Mouse (Mus musculus) heart, postnatal 14 days (tissue): ENCODE data around the gene Dglucy. TPM values are rescaled to one million over a fixed set of nuclear protein-coding genes. Genes with fewer than 3 reads are reported as not detected.
"Not testable (repeated sequence)": the region's sequence is repeated elsewhere in the genome, so short reads cannot be mapped to it uniquely, and the experiment has no call there.

Experiments
- DNase-seq, 2 experiments: peaks; one replicate each; pipeline ENCODE4 v3.0.0; 2021 to 2022
- intact Hi-C: fragments of 180-260 bp; cut with DNase I; formaldehyde crosslinking; loops from one replicate; pipeline ENCODE4 v1.15.1; 2025
- total RNA-seq, 2 experiments: library from RNA; stranded (reverse); gene quantifications; 2 replicates each; pipeline ENCODE4 v1.2.3; 2021

Gene Dglucy
- total RNA-seq, 2 experiments from 2014 or later: 32.7 to 44.1 TPM

GRCm38 (mm10) chr12:100776991-100777390, 1.9 kb upstream of the Dglucy start:
- intact Hi-C loops: loop anchor here (5.0 kb wide), 1 partner anchor 55 kb away; no protein-coding TSS in a partner anchor
- no peak for DNase-seq

- intact Hi-C loops: loop anchor here (5.0 kb wide), 1 partner anchor 56 kb away; no protein-coding TSS in a partner anchor
- peak in 1 of 2 experiments; percentile 23 for DNase-seq
These were observed 452 bp upstream of the Dglucy start for GRCm38 (mm10) chr12:100778276-100778933.

GRCm38 (mm10) chr12:100780416-100780815, 1.6 kb downstream of the Dglucy start:
- intact Hi-C loops: no loop called here
- no peak for DNase-seq

GRCm38 (mm10) chr12:100781428-100782120, 2.7 kb downstream of the Dglucy start:
- intact Hi-C loops: no loop called here
- DNase-seq: no peak

- intact Hi-C loops: no loop called here
These were observed 5.3 kb downstream of the Dglucy start for GRCm38 (mm10) chr12:100784152-100784551.

GRCm38 (mm10) chr12:100785344-100785743, 6.5 kb downstream of the Dglucy start:
- peak in 1 of 2 experiments; percentile 2 for DNase-seq
- intact Hi-C loops: no loop called here

More at GRCm38 (mm10) chr12:100784152-100784551, 5.3 kb downstream of the Dglucy start:
- DNase-seq: no peak

- no peak for DNase-seq
- intact Hi-C loops: no loop called here
These were observed 11.2 kb downstream of the Dglucy start for GRCm38 (mm10) chr12:100789981-100790550.

GRCm38 (mm10) chr12:100791425-100791824, 12.6 kb downstream of the Dglucy start:
- DNase-seq: no peak

GRCm38 (mm10) chr12:100794450-100795230, 15.8 kb downstream of the Dglucy start:
- intact Hi-C loops: no loop called here
- no peak for DNase-seq

More at GRCm38 (mm10) chr12:100791425-100791824, 12.6 kb downstream of the Dglucy start:
- intact Hi-C loops: no loop called here

- intact Hi-C loops: no loop called here
- DNase-seq: no peak
These were observed 16.7 kb downstream of the Dglucy start for GRCm38 (mm10) chr12:100795390-100796036.

- DNase-seq, intact Hi-C loops: not testable (repeated sequence)
These were observed 24.5 kb downstream of the Dglucy start for GRCm38 (mm10) chr12:100803391-100803790.

GRCm38 (mm10) chr12:100807280-100807679, 28.4 kb downstream of the Dglucy start:
- intact Hi-C loops: no loop called here
- no peak for DNase-seq

GRCm38 (mm10) chr12:100808609-100809280, 29.9 kb downstream of the Dglucy start:
- intact Hi-C loops: no loop called here

GRCm38 (mm10) chr12:100810542-100810941, 31.7 kb downstream of the Dglucy start:
- intact Hi-C loops: no loop called here
- no peak for DNase-seq

More at GRCm38 (mm10) chr12:100808609-100809280, 29.9 kb downstream of the Dglucy start:
- no peak for DNase-seq

- no peak for DNase-seq
- intact Hi-C loops: no loop called here
These were observed 35.0 kb downstream of the Dglucy start for GRCm38 (mm10) chr12:100813901-100814300.

GRCm38 (mm10) chr12:100814671-100815070, 35.8 kb downstream of the Dglucy start:
- intact Hi-C loops: no loop called here
- DNase-seq: no peak

- DNase-seq: no peak
- intact Hi-C loops: no loop called here
These were observed 38.0 kb downstream of the Dglucy start for GRCm38 (mm10) chr12:100816906-100817305.

GRCm38 (mm10) chr12:100819965-100820364, 41.1 kb downstream of the Dglucy start:
- intact Hi-C loops: no loop called here
- peak; percentile 59 to 70 for DNase-seq

- intact Hi-C loops: no loop called here
- DNase-seq: no peak
These were observed 52.2 kb downstream of the Dglucy start for GRCm38 (mm10) chr12:100831021-100831420.
